Mouse (Mus musculus) urinary bladder, postnatal 14 days (tissue): ENCODE results near the gene Nans.
A peak's percentile ranks its signal among the peaks of the same experiment; 100 is the strongest.

Experiments
- DNase-seq: peaks from one replicate; pipeline ENCODE4 v3.0.0; 2021; ENCODE audit warnings: low spot score

Gene Nans

DNA sequence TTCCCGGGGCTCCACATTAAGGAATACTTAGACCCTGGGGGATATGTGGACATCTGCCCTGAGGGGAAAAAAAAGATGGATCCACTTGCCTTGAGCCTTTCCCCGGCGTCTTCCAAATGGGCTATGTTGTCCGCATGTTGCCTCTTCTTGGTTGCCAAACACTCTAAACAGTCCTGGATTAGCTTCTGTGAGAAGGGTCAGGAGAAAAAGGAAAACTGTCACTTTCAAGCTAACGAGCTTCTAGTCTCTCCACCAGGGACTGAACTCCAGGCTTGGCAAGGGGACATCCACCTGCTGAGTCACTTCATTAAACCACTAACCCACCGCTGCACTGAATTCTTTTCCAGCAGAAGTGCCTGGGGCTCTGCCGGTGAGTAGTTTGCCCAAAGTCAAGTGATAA is 43.9 kb downstream of the Nans start:
- DNase-seq = no peak

DNA sequence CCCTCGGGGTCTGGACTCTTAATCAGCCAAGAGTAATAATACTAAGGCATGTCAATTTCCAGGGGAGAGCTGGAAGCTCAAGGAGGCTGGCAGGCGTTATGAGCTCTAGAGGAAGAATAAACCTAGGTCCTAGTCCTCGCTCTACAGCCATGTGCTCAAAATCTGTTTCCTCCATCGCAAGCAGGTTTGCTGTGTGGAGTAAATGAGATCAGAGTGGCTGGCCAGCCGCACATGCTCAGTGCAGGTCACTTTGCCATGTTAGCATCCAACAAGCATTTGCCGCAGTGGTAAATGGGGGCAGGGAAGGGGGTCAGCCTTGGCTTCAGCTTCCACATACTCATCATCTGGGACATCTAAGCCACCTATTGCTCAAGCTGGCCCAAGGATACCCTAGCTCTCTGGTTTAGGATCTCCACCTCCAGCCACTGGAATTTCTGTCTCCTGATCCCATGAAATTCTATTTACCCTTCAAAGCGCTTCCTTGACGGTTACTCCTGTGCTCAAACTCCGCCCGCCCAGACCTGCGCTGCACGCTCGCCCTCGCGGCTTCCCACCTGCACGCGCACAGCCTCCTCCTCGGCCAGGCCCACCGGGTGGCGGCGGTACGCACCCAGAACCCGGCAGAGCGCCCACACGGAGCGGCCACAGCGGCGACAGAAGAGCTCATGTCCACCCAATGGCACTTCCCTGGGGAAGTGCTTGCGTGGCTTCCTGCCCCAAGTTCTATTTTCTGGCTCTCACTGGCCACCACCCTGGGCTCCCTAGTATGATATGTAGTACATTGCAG is 45.1 kb downstream of the Nans start:
- DNase-seq = peak; percentile 39

DNA sequence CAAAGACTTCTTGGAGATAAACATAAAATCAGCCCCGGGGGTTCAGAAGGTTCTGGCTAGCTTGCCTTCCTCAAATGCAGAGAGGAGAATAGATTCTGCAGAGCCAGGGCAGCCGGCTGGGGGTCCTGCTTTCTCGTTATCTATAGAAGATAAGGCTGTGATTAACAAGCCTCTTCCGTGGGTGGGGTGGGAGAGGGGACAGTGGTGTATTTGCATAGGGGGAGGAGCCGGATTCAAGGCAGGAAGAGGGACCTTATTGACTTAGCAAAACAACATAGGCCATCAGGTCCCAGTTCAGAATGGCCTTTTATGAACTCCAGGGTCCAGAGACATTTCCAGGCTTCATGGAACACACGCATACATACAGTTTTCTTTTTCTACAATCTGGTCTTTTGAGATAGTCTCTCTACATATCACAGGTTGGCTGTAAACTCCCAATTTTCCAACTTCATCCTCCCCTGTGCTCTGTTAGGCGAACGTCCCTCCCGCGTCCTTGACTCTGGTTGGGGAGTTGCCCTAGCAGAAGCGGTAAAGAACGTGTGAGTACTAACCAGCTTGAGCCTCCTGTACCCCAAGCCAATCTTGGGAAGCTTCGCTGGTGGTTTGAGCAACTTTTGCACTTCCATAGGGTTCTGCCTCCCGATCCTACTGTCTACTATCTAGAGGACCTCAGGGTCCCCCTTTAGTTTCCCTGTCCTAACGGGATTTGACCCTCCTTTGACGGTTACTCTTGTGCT is 46.2 kb downstream of the Nans start:
- DNase-seq = no peak

DNA sequence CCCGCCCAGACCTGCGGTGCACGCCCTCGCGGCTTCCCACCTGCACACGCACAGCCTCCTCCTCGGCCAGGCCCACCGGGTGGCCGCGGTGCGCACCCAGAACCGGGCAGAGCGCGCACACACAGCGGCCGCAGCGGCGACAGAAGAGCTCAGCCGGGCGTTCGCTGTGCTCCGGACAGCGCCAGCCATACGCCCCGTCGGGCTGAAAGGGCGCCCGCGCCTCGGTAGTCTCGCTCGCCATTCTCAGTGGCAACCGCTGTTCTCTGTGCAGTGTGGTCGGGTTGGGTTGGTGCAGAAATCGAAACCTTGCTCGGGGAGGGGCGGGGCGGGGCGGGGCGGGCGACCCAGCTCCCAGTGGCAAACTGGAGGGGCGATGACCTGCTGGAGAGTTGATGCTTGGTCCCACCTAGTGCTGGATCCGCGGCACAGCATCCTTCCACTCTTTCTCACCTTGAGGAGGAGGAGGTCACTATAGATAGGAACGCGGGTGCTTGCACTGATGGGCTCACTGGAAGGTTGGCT is 46.9 kb downstream of the Nans start, which contains the start of gene Trim14:
TSS of gene Trim14 (minus strand) at position 302 of the 522 bp plus-strand sequence.
- DNase-seq = peak; percentile 36

DNA sequence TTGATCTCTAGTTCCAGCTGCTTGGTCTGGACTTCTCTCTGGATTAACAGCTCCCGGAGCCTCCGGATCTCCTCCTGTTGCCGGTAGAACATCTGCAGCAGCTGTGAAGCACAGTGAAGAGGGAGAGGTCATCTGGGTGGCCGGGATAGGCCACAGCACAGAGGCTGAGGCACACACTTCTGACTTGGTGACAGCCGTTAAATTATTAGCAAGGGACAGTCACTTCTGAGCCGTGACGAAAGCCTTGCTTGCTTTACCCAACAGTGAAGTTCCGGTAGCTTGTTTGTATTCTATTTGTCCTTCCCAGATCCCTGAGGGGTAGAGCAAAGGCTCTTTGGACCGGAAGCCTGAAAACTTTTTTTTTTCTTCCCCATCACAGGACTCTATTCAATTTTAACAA is 50.1 kb downstream of the Nans start:
- DNase-seq = no peak

DNA sequence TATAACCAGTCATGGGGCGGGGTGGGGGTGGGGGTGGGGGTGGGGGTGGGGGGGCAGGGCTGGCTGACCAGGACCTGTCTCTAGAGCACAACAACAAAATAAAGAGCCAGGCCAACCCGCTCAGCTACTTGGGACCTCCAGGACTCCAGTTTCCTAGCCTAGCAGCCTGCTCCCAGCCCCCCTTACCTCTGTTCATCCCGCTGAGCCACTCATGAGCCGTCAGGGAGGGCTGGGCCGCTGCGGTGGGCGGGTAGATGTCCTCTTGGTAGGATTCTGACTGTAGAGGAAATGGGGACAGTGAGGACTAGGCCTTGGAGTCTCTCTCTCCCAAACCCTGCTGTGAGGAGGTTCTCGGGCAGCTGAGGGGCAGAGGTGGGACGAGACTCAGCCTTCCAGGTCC is 52.7 kb downstream of the Nans start:
- DNase-seq = no peak

DNA sequence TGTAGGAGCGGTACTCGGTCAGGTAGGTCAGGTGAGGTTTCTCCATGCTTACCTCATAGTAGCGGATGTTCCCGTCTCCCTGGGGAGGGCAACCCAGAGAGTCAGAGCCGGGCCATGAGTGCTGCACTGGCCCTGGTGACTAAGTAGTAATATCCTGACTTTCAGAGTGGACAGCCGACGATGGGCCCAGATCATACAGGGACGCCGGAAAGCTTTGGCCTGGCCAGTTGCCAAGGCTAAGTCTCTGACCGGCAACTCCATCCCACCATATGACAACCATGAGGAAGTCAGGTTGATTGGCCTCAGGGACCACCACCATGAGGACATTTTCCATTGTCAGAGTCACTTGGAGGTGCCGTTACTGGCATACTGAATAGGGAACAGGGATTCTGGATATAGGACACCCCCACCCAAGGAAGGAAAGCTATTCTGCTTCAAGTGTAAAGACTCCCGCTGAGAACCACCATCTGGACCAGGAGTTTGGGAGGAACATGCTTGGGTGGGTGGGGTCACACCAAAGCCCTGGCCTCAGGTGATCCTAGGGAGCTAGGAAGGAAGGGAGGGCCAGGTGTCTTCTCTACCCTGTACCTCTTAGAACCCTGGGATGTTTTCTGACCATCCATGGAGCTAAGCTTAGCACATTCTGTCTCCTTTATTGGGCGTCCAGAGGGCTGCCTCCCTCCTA is 54.5 kb downstream of the Nans start:
- no peak for DNase-seq

DNA sequence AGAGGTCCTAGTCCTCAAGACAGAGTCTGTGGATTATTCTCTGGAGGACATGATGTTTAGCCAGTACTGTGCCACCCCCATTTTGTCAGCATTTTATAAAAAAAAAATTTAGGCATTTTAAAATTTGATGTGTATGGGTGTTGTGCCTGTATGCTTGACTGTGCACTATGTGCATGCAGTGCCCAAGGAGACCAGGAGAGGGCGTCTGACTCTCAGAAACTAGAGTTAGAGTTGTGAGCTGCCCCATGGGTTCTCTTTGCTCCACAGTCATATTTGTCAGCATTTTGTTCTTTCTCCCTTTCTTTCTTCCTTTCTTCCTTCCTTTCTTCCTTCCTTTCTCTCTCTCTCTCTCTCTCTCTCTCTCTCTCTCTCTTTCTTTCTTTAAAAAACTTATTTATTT is 55.3 kb downstream of the Nans start:
- peak; percentile 51 for DNase-seq

DNA sequence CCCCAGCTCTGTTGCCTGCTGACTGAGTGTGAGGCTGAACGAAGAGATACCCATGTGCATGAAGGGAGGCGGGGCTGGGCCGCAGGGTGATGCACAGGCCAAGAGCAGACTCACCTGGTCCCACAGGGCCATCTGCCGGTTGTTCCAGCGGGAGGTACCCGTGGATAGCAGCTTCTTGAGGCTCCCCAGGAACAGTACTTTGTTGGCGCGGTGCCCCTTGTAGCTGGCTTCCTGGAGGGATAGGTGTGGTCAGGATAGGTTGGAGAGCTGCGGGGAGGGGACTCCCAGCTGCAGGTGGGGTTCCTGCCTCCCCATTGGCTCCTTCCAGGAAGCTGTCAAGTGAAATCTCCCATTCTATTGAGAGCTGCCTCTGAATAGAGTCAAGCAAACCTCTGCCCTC is 56.5 kb downstream of the Nans start:
- peak; percentile 41 for DNase-seq

DNA sequence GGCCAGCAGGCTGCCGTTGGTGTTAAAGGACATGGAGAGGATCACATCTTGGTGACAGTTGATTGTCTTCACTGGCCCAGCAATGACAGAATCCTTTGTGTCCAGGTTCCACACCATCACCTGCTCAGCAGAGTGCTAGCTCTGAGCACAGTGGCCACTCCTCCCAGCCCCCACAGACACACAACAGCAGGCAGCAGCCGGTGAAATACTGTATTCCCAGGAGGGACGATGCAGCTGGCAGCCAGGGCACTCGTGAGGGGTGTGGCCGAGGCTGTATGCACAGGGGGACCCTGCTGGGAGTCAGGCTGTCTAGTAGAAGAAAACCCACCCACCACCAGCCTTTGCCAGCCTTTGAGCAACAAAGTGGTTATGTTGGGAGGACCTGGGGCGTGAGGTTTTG is 57.7 kb downstream of the Nans start:
- DNase-seq = no peak

DNA sequence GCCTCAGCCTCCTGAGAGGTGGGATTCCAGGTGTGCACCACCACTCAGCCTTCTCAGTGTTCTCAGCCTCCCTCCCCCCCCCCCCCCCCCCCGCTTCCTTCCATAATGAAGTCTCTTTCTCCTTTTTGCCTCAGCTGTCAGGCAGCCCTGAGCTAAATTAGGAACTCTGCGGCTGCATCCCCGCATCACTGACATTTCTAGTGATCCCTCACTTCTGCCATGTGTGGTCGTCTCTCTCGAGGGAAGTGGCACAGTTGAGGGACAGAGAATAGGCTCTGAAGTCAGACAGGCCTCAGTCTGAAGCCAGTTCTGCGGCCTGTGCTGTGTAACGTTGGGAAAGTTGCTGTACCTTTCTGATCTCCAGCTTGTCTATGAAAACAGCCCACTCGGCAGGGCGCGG is 60.9 kb downstream of the Nans start:
- DNase-seq = no peak

DNA sequence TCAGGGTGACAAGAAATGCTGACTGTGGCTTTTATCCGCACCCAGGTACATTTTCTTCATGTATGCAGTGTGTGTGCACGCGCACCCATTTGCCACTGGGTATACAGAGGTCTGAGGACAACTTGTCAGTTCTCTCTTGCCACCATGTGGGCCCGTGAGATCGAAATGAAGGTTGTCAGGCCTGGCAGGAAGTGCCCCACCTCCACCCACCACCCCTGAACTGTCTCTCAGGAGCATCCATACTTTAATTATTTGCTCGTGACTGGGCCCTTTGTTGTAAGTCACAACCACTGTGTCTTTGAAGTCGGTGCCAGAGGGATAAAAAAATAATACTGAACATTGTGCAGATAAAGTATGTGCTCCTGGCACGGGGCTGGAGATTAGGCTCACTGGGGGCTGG is 61.4 kb downstream of the Nans start:
- no peak for DNase-seq
